Mouse (Mus musculus) olfactory bulb, adult 2 months (tissue): ENCODE data around the gene Slc4a3.

Experiments used
- CTCF ChIP-seq: fragments of 200-500 bp; IDR thresholded peaks from 2 replicates; pipeline ENCODE4 v1.5.1; 2012; ENCODE audit warnings: low read depth, mild to moderate bottlenecking, low read length, moderate library complexity; ENCODE audit not compliant: insufficient read depth
- POLR2A ChIP-seq: fragments of 200-500 bp; IDR thresholded peaks from 2 replicates; pipeline ENCODE4 v1.6.1; 2012; ENCODE audit warnings: mild to moderate bottlenecking, low read depth, low read length, moderate library complexity; ENCODE audit not compliant: insufficient read depth

DNA sequence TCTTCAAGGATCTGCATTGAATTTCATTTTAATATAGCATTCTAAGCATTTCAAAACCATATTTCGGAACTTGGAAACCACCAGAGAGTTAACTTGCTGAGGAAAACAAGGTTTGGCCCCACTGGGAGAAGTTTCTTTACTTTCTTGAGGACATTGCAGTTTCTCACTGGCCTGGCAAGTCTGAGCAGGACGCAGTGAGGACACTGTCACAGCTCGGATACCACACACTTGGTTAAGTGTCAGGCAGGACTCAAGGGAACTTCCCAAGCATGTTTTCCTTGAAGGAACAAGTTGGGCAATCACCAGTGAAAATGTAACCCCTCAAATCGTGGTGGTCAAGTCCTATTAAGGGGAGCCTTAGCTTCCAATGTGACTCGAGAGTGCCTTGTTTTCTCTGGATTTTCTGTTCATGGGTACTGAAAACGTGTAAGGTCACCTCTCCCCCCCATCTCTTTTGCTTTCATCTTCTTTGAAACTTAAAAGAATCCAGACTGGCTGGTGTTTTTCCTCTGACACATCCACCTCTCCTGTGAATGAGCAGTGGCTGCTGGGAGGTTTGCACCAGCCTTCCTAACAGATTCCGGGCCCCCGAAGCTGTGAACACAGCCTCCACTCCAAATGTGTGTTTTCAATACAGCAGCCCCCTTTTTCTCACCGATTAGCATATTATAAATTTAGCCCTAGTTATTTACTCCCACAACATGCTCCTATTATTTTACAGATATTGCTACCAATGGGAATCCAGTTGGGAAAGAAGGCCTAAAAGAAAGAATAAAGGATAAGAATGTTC lies 41.6 kb upstream of the Slc4a3 start:
- TF ChIP-seq CTCF (no peak), POLR2A (no peak)
